Mouse (Mus musculus) left cerebral cortex, postnatal 10 days (tissue): ENCODE results near the gene Glp1r. TPM values are rescaled to one million over a fixed set of nuclear protein-coding genes. Genes with fewer than 3 reads are reported as not detected.

Experiments used
- DNase-seq, 2 experiments: peaks; one replicate each; pipeline ENCODE4 v3.0.0; 2021 to 2022; ENCODE audit warnings: low spot score in 2 of 2, mixed read lengths in 1 of 2; ENCODE audit errors: extremely low spot score in 1 of 2
- intact Hi-C: fragments of 180-260 bp; cut with DNase I; formaldehyde crosslinking; loops from one replicate; pipeline ENCODE4 v1.15.1; 2025
- total RNA-seq, 2 experiments: library from RNA; stranded (reverse); gene quantifications; 2 replicates each; pipeline ENCODE4 v1.2.3; 2021

The Glp1r gene
- total RNA-seq, 2 experiments from 2014 or later = 0.93 to 0.94 TPM

- peak in 1 of 2 experiments; percentile 43 for DNase-seq
- intact Hi-C loops = no loop called here
Observed at GRCm38 (mm10) chr17:30910866-30911731, 9.5 kb downstream of the Glp1r start.

- DNase-seq = no peak
- intact Hi-C loops = no loop called here
Observed at GRCm38 (mm10) chr17:30911732-30912088, 10.1 kb downstream of the Glp1r start.

GRCm38 (mm10) chr17:30912536-30912935 lies 10.9 kb downstream of the Glp1r start:
- intact Hi-C loops = no loop called here
- DNase-seq = no peak

- no peak for DNase-seq
- intact Hi-C loops = no loop called here
Observed at GRCm38 (mm10) chr17:30914264-30914663, 12.6 kb downstream of the Glp1r start.

- intact Hi-C loops = no loop called here
- no peak for DNase-seq
Observed at GRCm38 (mm10) chr17:30923566-30923965, 21.9 kb downstream of the Glp1r start.

- intact Hi-C loops = no loop called here
Observed at GRCm38 (mm10) chr17:30930827-30931226, 29.2 kb downstream of the Glp1r start.

GRCm38 (mm10) chr17:30932836-30933235 lies 31.2 kb downstream of the Glp1r start:
- intact Hi-C loops = no loop called here
- DNase-seq = no peak

More at GRCm38 (mm10) chr17:30930827-30931226, 29.2 kb downstream of the Glp1r start:
- DNase-seq = no peak

- intact Hi-C loops = no loop called here
- no peak for DNase-seq
Observed at GRCm38 (mm10) chr17:30935301-30935700, 33.7 kb downstream of the Glp1r start.

GRCm38 (mm10) chr17:30938554-30938953 lies 36.9 kb downstream of the Glp1r start:
- intact Hi-C loops = no loop called here

GRCm38 (mm10) chr17:30948382-30948781 lies 46.8 kb downstream of the Glp1r start:
- no peak for DNase-seq
- intact Hi-C loops = no loop called here

More at GRCm38 (mm10) chr17:30938554-30938953, 36.9 kb downstream of the Glp1r start:
- no peak for DNase-seq

- peak; percentile 70 to 73 for DNase-seq
- intact Hi-C loops = loop anchor here (2.0 kb wide), 2 partner anchors 134 to 204 kb away; no protein-coding TSS in a partner anchor
Observed at GRCm38 (mm10) chr17:30950780-30951179, 49.2 kb downstream of the Glp1r start.

GRCm38 (mm10) chr17:30951600-30951999 lies 50.0 kb downstream of the Glp1r start:
- intact Hi-C loops = loop anchor here (2.0 kb wide), 2 partner anchors 135 to 205 kb away; no protein-coding TSS in a partner anchor
- peak in 1 of 2 experiments; percentile 38 for DNase-seq

- DNase-seq = no peak
- intact Hi-C loops = no loop called here
Observed at GRCm38 (mm10) chr17:30954340-30954739, 52.7 kb downstream of the Glp1r start, which contains the start of gene Umodl1. Umodl1 (plus strand) TSS chr17:30954640.

GRCm38 (mm10) chr17:30961936-30962592 lies 60.4 kb downstream of the Glp1r start:
- intact Hi-C loops = no loop called here
- no peak for DNase-seq

GRCm38 (mm10) chr17:30962880-30963279 lies 61.3 kb downstream of the Glp1r start:
- DNase-seq = no peak
- intact Hi-C loops = no loop called here

- DNase-seq = no peak
- intact Hi-C loops = no loop called here
Observed at GRCm38 (mm10) chr17:30969983-30970382, 68.4 kb downstream of the Glp1r start.

- DNase-seq = peak; percentile 11 to 46
- intact Hi-C loops = no loop called here
Observed at GRCm38 (mm10) chr17:30971877-30972276, 70.3 kb downstream of the Glp1r start.

- intact Hi-C loops = no loop called here
- peak; percentile 36 to 64 for DNase-seq
Observed at GRCm38 (mm10) chr17:30973332-30973731, 71.7 kb downstream of the Glp1r start.

- DNase-seq = no peak
- intact Hi-C loops = no loop called here
Observed at GRCm38 (mm10) chr17:30977290-30977689, 75.7 kb downstream of the Glp1r start.

- intact Hi-C loops = no loop called here
- no peak for DNase-seq
Observed at GRCm38 (mm10) chr17:30978556-30978955, 76.9 kb downstream of the Glp1r start.
